Mouse (Mus musculus) liver, embryonic 14.5 days (tissue): ENCODE measurements around the gene Fkbp15. TPM values are rescaled to one million over a fixed set of nuclear protein-coding genes. Genes with fewer than 3 reads are reported as not detected.

Experiments used
- ATAC-seq: fragments of 200-750 bp; cut with Nextera tagmentation; 2 replicates; pipeline ENCODE4 v1.8.0; 2017; ENCODE audit warnings: moderate number of reproducible peaks, mild to moderate bottlenecking, moderate library complexity; ENCODE audit not compliant: insufficient read depth
- DNase-seq, 3 experiments: peaks; one replicate each; pipeline ENCODE4 v3.0.0-alpha.2; 2012 to 2013; ENCODE audit warnings: low read depth in 3 of 3, low spot score in 3 of 3
- H3K27ac ChIP-seq: fragments of 300-500 bp; sonication (generic); 2 replicates; pipeline ENCODE4 v1.5.1; 2014; ENCODE audit warnings: moderate library complexity, mild to moderate bottlenecking, control low read depth, inconsistent platforms
- H3K27me3 ChIP-seq: fragments of 300-500 bp; sonication (generic); 2 replicates; pipeline ENCODE4 v1.6.1; 2014; ENCODE audit warnings: mild to moderate bottlenecking, low read length, moderate library complexity; ENCODE audit not compliant: control insufficient read depth, insufficient read depth
- H3K36me3 ChIP-seq: fragments of 300-500 bp; sonication (generic); replicated peaks from 2 replicates; pipeline ENCODE4 v1.6.1; 2014; ENCODE audit warnings: low read depth; ENCODE audit not compliant: control insufficient read depth, insufficient read depth
- H3K4me1 ChIP-seq, 2 experiments: fragments of 200-500 bp in 1 of 2; fragments of 300-500 bp in 1 of 2; sonication (generic) in 1 of 2; replicated peaks; 2 replicates each; pipeline ENCODE4 v1.6.1; 2012 to 2014; ENCODE audit warnings: antibody characterized with exemption in 1 of 2, inconsistent platforms in 1 of 2, low read length in 1 of 2; ENCODE audit not compliant: control insufficient read depth in 2 of 2, insufficient read depth in 2 of 2
- H3K4me2 ChIP-seq: fragments of 300-500 bp; sonication (generic); 2 replicates; pipeline ENCODE4 v1.6.1; 2014; ENCODE audit warnings: low read depth, mild to moderate bottlenecking, control low read depth, moderate library complexity
- H3K4me3 ChIP-seq, 2 experiments: fragments of 200-500 bp in 1 of 2; fragments of 300-500 bp in 1 of 2; sonication (generic) in 1 of 2; 2 replicates each; pipeline ENCODE4 v1.5.1; 2012 to 2014; ENCODE audit warnings: low read depth in 2 of 2, low read length in 2 of 2, mild to moderate bottlenecking in 2 of 2, control low read depth in 1 of 2, inconsistent platforms in 1 of 2, moderate library complexity in 1 of 2; ENCODE audit not compliant: insufficient read depth in 1 of 2
- H3K9ac ChIP-seq: fragments of 300-500 bp; sonication (generic); replicated peaks from 2 replicates; pipeline ENCODE4 v1.6.1; 2014; ENCODE audit warnings: mild to moderate bottlenecking, control low read depth, moderate library complexity
- H3K9me3 ChIP-seq: fragments of 300-500 bp; sonication (generic); 2 replicates; pipeline ENCODE4 v1.6.1; 2016; ENCODE audit warnings: low read length, mixed read lengths; ENCODE audit not compliant: control insufficient read depth
- CTCF ChIP-seq: IDR thresholded peaks from 2 replicates; pipeline ENCODE4 v1.5.1; 2016; ENCODE audit warnings: antibody characterized with exemption, low read depth, control low read depth
- EP300 ChIP-seq: IDR thresholded peaks from 2 replicates; pipeline ENCODE4 v1.6.1; 2016; ENCODE audit warnings: antibody characterized with exemption, low read depth
- WGBS: fragments of 180-500 bp; shearing (Covaris S2); extraction: QIAGEN DNeasy Blood & Tissue Kit; methylation state at CpG from one replicate; pipeline ENCODE4 v1.1.7; 2014; ENCODE audit not compliant: insufficient replicate concordance; 5-methylcytosine and 5-hydroxymethylcytosine counted together
- polyA plus RNA-seq, 2 experiments: library from polyadenylated mRNA; depleted of rRNA in 1 of 2; stranded (reverse) in 1 of 2; unstranded in 1 of 2; fragments of >200 nt; fragmentation: Nextera tagmentation in 1 of 2; extraction: Ambion mirVana in 1 of 2; gene quantifications; 2 replicates each; pipeline versions ENCODE4 v1.2.1 to v1.2.3; 2012 to 2014

The Fkbp15 gene
- polyA plus RNA-seq, 2 experiments, result 9.6 to 9.7 TPM

DNA sequence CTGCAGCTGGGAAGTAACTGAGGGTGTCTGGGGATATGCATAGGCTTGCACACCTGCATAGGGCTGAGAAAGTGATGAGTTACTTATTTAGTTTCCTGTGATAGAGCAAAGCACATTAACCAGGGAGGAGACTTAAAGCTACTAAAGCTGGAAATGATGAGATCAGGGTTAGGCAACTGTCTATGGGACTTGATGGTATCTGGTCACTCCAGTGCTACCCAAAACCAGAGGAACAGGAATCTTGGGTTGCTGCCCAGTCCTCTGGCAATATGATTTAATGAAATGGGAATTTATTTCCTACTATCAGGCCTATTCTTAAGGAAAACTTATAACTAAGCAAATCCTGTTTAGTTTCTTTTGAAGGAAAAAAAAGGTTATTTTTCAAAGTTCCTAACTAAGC is 34.2 kb downstream of the Fkbp15 start:
- H3K4me2 ChIP-seq, result no peak overlapping the region
- no peak overlapping the region for H3K9ac ChIP-seq
- no peak overlapping the region for H3K27ac ChIP-seq
- DNase-seq (no peak), ATAC-seq (no peak)
- TF ChIP-seq CTCF (no peak), EP300 (no peak)
- peaks cover 0 to 17% of the 10 kb centered on the region in 2 experiments; a peak in 3 of 4 replicates for H3K4me1 ChIP-seq
- H3K4me3 ChIP-seq, result no peak overlapping the region
- H3K36me3 ChIP-seq, result peaks cover 47% of the 10 kb centered on the region
- H3K27me3 ChIP-seq, result no peaks in the 10 kb centered on the region
- H3K9me3 ChIP-seq, result no peaks in the 10 kb centered on the region

DNA sequence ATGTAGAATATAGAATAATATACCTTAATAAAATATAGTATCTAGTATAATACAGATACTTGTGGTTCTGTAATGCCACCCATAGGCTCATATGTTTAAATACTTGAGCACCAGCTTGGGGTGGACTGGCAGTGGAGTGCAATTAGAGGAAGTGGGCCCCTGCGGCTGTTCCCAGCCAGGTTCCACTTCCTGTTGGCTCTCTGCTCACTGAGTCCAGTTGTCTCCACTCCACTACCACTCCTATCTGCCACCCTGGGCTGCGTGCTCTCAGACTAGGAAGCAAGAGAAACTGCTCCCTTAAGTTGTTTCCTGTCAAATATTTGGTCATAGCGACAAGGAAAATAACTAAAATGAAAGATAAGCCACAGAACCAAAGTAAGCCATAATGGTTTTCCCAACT is 37.7 kb downstream of the Fkbp15 start:
- ATAC-seq (no peak), DNase-seq (no peak)
- 38% methylated on average over 3 of the region's 3 CpGs for WGBS
- Histone ChIP-seq H3K36me3 (peaks cover 51% of the 10 kb centered on the region), H3K27ac (no peak overlapping the region), H3K9me3 (no peaks in the 10 kb centered on the region), H3K4me2 (no peak overlapping the region), H3K4me1 (peaks cover 0 to 3% of the 10 kb centered on the region in 2 experiments; a peak in 1 of 4 replicates), H3K4me3 (no peak overlapping the region), H3K9ac (no peak overlapping the region), H3K27me3 (no peaks in the 10 kb centered on the region)
- TF ChIP-seq CTCF, result no peak
- no peak for TF ChIP-seq EP300

DNA sequence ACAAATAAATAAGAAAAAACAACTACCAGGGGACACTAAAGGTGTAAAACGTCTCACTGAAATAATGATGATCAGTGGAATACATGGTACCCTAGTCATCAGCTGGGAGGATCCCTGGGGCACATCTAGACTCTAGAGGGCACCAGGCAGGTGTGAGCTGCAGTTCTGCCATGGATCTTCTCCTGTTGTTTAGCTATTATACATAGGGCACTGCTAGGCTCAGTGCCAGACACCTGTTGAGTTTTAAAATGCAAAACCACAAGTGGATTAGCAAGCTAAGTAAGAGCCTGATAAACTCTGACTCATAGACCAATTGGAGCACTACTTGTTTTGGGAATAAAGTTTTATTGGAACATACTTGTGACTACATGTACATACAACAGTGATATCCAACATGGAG is 42.1 kb downstream of the Fkbp15 start:
- Histone ChIP-seq H3K9ac (no peak overlapping the region), H3K4me2 (no peak overlapping the region), H3K9me3 (no peaks in the 10 kb centered on the region), H3K27me3 (no peaks in the 10 kb centered on the region), H3K36me3 (peaks cover 33% of the 10 kb centered on the region), H3K27ac (no peak overlapping the region), H3K4me3 (no peak overlapping the region), H3K4me1 (peaks cover 0 to 5% of the 10 kb centered on the region in 2 experiments; a peak in 1 of 4 replicates)
- ATAC-seq (no peak), DNase-seq (no peak)
- TF ChIP-seq CTCF (no peak), EP300 (no peak)
- WGBS, result 52% methylated on average over 1 of the region's 1 CpGs

DNA sequence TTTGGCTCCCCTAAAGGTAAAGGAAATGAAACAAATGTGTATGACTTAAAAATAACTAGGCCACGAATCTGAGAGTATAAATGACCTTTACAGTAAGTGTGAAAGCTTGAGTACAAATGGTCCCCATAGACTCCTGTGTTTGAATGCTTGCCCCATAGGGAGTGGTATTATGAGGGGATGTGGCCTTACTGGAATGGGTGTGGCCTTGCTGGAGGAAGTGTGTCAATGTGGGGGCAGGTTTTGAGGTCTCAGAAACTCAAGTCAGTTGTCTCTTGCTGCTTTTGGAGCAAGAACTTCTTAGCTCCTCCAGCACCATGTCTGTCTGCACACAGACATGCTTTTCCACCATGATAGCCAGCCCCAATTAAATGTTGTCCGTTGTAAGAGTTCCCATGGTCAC is 43.9 kb downstream of the Fkbp15 start:
- Histone ChIP-seq H3K27me3 (no peaks in the 10 kb centered on the region), H3K4me1 (0 out of 4 replicates have a peak, but pooled peaks cover 0 to 2% of the 10 kb centered on the region in 2 experiments), H3K4me2 (no peak overlapping the region), H3K36me3 (peaks cover 29% of the 10 kb centered on the region), H3K27ac (no peak overlapping the region), H3K9me3 (no peaks in the 10 kb centered on the region), H3K9ac (no peak overlapping the region), H3K4me3 (no peak overlapping the region)
- DNase-seq (no peak), ATAC-seq (no peak)
- WGBS, result 59% methylated on average over 2 of the region's 2 CpGs
- TF ChIP-seq EP300 (no peak), CTCF (no peak)

DNA sequence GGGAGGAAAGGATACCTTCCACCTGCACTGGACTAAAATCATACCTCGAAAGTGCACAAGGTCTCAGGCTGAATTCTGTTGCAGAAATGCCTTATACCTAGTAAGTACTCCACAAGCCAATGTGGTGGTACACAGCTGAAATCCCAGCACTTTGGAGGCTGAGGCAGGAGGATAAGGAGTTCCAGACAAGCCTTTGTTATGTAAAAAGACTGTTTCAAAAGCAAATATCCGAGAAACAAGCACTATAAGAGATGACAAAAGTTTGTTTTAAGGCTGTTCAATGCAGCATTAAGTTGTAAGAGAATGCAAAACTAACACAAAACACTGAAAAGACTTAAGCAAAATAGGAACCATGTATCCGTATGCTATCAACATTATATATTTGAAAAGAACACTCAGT is 45.8 kb downstream of the Fkbp15 start:
- H3K9me3 ChIP-seq, result no peaks in the 10 kb centered on the region
- ATAC-seq, result no peak
- H3K4me1 ChIP-seq, result 0 out of 4 replicates have a peak, but pooled peaks cover 0 to 2% of the 10 kb centered on the region in 2 experiments
- H3K4me3 ChIP-seq, result no peak overlapping the region
- TF ChIP-seq CTCF, result no peak
- no peak for TF ChIP-seq EP300
- H3K36me3 ChIP-seq, result peaks cover 22% of the 10 kb centered on the region
- no peaks in the 10 kb centered on the region for H3K27me3 ChIP-seq
- no peak for DNase-seq
- no peak overlapping the region for H3K9ac ChIP-seq
- no peak overlapping the region for H3K4me2 ChIP-seq
- 74% methylated on average over 3 of the region's 3 CpGs for WGBS
- H3K27ac ChIP-seq, result no peak overlapping the region
